Mouse (Mus musculus) macrophage (primary cell): ENCODE data around the gene Itgbl1. TPM values are rescaled to one million over a fixed set of nuclear protein-coding genes. Genes with fewer than 3 reads are reported as not detected.
"Not testable (repeated sequence)": the region's sequence is repeated elsewhere in the genome, so short reads cannot be mapped to it uniquely, and the experiment has no call there.

ENCODE experiments used
- H3K27ac ChIP-seq: fragments of 350-480 bp; formaldehyde crosslinking; 2 replicates; pipeline ENCODE4 v1.9.0; 2021
- H3K36me3 ChIP-seq: fragments of 350-480 bp; formaldehyde crosslinking; 2 replicates; pipeline ENCODE4 v1.9.0; 2021; ENCODE audit errors: inconsistent target
- H3K4me3 ChIP-seq: fragments of 350-480 bp; formaldehyde crosslinking; 2 replicates; pipeline ENCODE4 v1.9.0; 2021; ENCODE audit errors: inconsistent target
- H3K79me2 ChIP-seq: fragments of 350-480 bp; formaldehyde crosslinking; 2 replicates; pipeline ENCODE4 v1.9.0; 2021; ENCODE audit errors: inconsistent target
- WGBS: methylation state at CpG from one replicate; pipeline ENCODE4 v1.1.7; 2026; ENCODE audit warnings: inconsistent platforms; ENCODE audit not compliant: missing documents; 5-methylcytosine and 5-hydroxymethylcytosine counted together
- polyA plus RNA-seq: library from polyadenylated mRNA; stranded (reverse); fragments of 250-400 nt; gene quantifications from 3 replicates; pipeline ENCODE4 v1.2.4, GENCODE M21; 2018; ENCODE audit warnings: inconsistent platforms
- total RNA-seq, 78 experiments: library from RNA; depleted of rRNA; stranded (reverse); fragments of 250-400 nt; gene quantifications; 1 replicate in 9 of 78; 2 replicates in 24 of 78; 3 replicates in 43 of 78; 4 replicates in 2 of 78; pipeline ENCODE4 v1.2.4; 2018; ENCODE audit warnings: inconsistent platforms in 56 of 78

The Itgbl1 gene
- 1 to 10 TPM in 1 of 26 experiments, not detected in 25; 7.2 TPM for total RNA-seq (2018; cell fraction: chromatin; rRNA removed)
- not detected for total RNA-seq (2018; cell fraction: cytosol; rRNA removed)
- 1 to 10 TPM in 1 of 26 experiments, not detected in 25; 1.1 TPM for total RNA-seq (2018; cell fraction: nucleus; rRNA removed)
- not detected in 3 replicates for polyA plus RNA-seq

GRCm38 (mm10) chr14:123659921-123660385 is at the start of gene Itgbl1:
TSS of gene Itgbl1 (plus strand) at chr14:123659971.
- WGBS, result 62% methylated on average over 7 of the region's 7 CpGs

GRCm38 (mm10) chr14:123622969-123623368 is 36.8 kb upstream of the Itgbl1 start:
- no peak overlapping the region for H3K27ac ChIP-seq
- no peaks in the 10 kb centered on the region for H3K36me3 ChIP-seq
- WGBS, result 67% methylated on average over 1 of the region's 1 CpGs
- no peaks in the 10 kb centered on the region for H3K79me2 ChIP-seq
- no peak overlapping the region for H3K4me3 ChIP-seq

More at GRCm38 (mm10) chr14:123659921-123660385, at the start of gene Itgbl1:
- Histone ChIP-seq H3K36me3 (no peaks in the 10 kb centered on the region), H3K4me3 (no peak within 1 kb of the TSS), H3K79me2 (no peaks in the 10 kb centered on the region), H3K27ac (no peak within 1 kb of the TSS)

GRCm38 (mm10) chr14:123626501-123627179 is 33.1 kb upstream of the Itgbl1 start, which contains the start of gene Nalcn:
TSS of gene Nalcn (minus strand) at chr14:123627144.
- no peaks in the 10 kb centered on the region for H3K79me2 ChIP-seq
- H3K4me3 ChIP-seq, result no peak within 1 kb of the TSS
- no peaks in the 10 kb centered on the region for H3K36me3 ChIP-seq
- 11% methylated on average over 40 of the region's 47 CpGs for WGBS
- no peak within 1 kb of the TSS for H3K27ac ChIP-seq

- H3K27ac ChIP-seq, result no peak overlapping the region
- H3K4me3 ChIP-seq, result no peak overlapping the region
- WGBS, result 90% methylated on average over 3 of the region's 3 CpGs
- H3K79me2 ChIP-seq, result no peaks in the 10 kb centered on the region
- no peaks in the 10 kb centered on the region for H3K36me3 ChIP-seq
Observed at GRCm38 (mm10) chr14:123627180-123627562, 32.6 kb upstream of the Itgbl1 start.

- 26% methylated on average over 20 of the region's 20 CpGs for WGBS
- Histone ChIP-seq H3K4me3 (no peak overlapping the region), H3K79me2 (no peaks in the 10 kb centered on the region), H3K36me3 (no peaks in the 10 kb centered on the region), H3K27ac (no peak overlapping the region)
Observed at GRCm38 (mm10) chr14:123661091-123661491, 1.3 kb downstream of the Itgbl1 start.

GRCm38 (mm10) chr14:123662386-123662785 is 2.6 kb downstream of the Itgbl1 start:
- H3K79me2 ChIP-seq, result no peaks in the 10 kb centered on the region
- H3K27ac ChIP-seq, result no peak overlapping the region
- no peak overlapping the region for H3K4me3 ChIP-seq
- H3K36me3 ChIP-seq, result no peaks in the 10 kb centered on the region
- 50% methylated on average over 1 of the region's 1 CpGs for WGBS

- Histone ChIP-seq H3K79me2 (no peaks in the 10 kb centered on the region), H3K36me3 (no peaks in the 10 kb centered on the region), H3K27ac (no peak overlapping the region), H3K4me3 (no peak overlapping the region)
Observed at GRCm38 (mm10) chr14:123663206-123663605, 3.4 kb downstream of the Itgbl1 start.

- no peak overlapping the region for H3K27ac ChIP-seq
- no peaks in the 10 kb centered on the region for H3K36me3 ChIP-seq
- H3K4me3 ChIP-seq, result no peak overlapping the region
- H3K79me2 ChIP-seq, result no peaks in the 10 kb centered on the region
Observed at GRCm38 (mm10) chr14:123664451-123664850, 4.7 kb downstream of the Itgbl1 start.

- 80% methylated on average over 20 of the region's 21 CpGs for WGBS
- not testable (repeated sequence) for H3K27ac ChIP-seq, H3K36me3 ChIP-seq, H3K4me3 ChIP-seq, H3K79me2 ChIP-seq
Observed at GRCm38 (mm10) chr14:123671076-123671475, 11.3 kb downstream of the Itgbl1 start.

- Histone ChIP-seq H3K27ac (no peak overlapping the region), H3K36me3 (no peaks in the 10 kb centered on the region), H3K79me2 (no peaks in the 10 kb centered on the region), H3K4me3 (no peak overlapping the region)
- WGBS, result 82% methylated on average over 1 of the region's 2 CpGs
Observed at GRCm38 (mm10) chr14:123678091-123678490, 18.3 kb downstream of the Itgbl1 start.

- Histone ChIP-seq H3K36me3 (no peaks in the 10 kb centered on the region), H3K79me2 (no peaks in the 10 kb centered on the region), H3K27ac (no peak overlapping the region), H3K4me3 (no peak overlapping the region)
Observed at GRCm38 (mm10) chr14:123714751-123715150, 55.0 kb downstream of the Itgbl1 start.

- no peaks in the 10 kb centered on the region for H3K36me3 ChIP-seq
- 67% methylated on average over 1 of the region's 1 CpGs for WGBS
- H3K79me2 ChIP-seq, result no peaks in the 10 kb centered on the region
- H3K4me3 ChIP-seq, result no peak overlapping the region
- H3K27ac ChIP-seq, result no peak overlapping the region
Observed at GRCm38 (mm10) chr14:123742055-123742454, 82.3 kb downstream of the Itgbl1 start.

GRCm38 (mm10) chr14:123751017-123751416 is 91.2 kb downstream of the Itgbl1 start:
- 75% methylated on average over 1 of the region's 1 CpGs for WGBS
- H3K27ac ChIP-seq, result no peak overlapping the region

GRCm38 (mm10) chr14:123759534-123759933 is 99.8 kb downstream of the Itgbl1 start:
- WGBS, result 56% methylated on average over 1 of the region's 1 CpGs
- Histone ChIP-seq H3K79me2 (no peaks in the 10 kb centered on the region), H3K27ac (no peak overlapping the region), H3K36me3 (no peaks in the 10 kb centered on the region), H3K4me3 (no peak overlapping the region)

More at GRCm38 (mm10) chr14:123751017-123751416, 91.2 kb downstream of the Itgbl1 start:
- Histone ChIP-seq H3K4me3 (no peak overlapping the region), H3K79me2 (no peaks in the 10 kb centered on the region), H3K36me3 (no peaks in the 10 kb centered on the region)

- Histone ChIP-seq H3K79me2 (no peaks in the 10 kb centered on the region), H3K27ac (no peak overlapping the region), H3K36me3 (no peaks in the 10 kb centered on the region), H3K4me3 (no peak overlapping the region)
- WGBS, result 85% methylated on average over 4 of the region's 4 CpGs
Observed at GRCm38 (mm10) chr14:123760079-123760478, 100.3 kb downstream of the Itgbl1 start.

- H3K36me3 ChIP-seq, result no peaks in the 10 kb centered on the region
- H3K27ac ChIP-seq, result no peak overlapping the region
- no peak overlapping the region for H3K4me3 ChIP-seq
- H3K79me2 ChIP-seq, result no peaks in the 10 kb centered on the region
Observed at GRCm38 (mm10) chr14:123801744-123802143, 142.0 kb downstream of the Itgbl1 start.
